Mouse (Mus musculus): ENCODE data around the gene Rnaseh2b.
A peak's percentile ranks its signal among the peaks of the same experiment; 100 is the strongest.

Gene Rnaseh2b

GRCm38 (mm10) chr14:62322581-62323344, 30.4 kb downstream of the Rnaseh2b start:
- no peak for DNase-seq

GRCm38 (mm10) chr14:62323457-62323856, 31.1 kb downstream of the Rnaseh2b start:
- DNase-seq, result no peak

GRCm38 (mm10) chr14:62324943-62325342, 32.6 kb downstream of the Rnaseh2b start:
- DNase-seq, result no peak

DNA sequence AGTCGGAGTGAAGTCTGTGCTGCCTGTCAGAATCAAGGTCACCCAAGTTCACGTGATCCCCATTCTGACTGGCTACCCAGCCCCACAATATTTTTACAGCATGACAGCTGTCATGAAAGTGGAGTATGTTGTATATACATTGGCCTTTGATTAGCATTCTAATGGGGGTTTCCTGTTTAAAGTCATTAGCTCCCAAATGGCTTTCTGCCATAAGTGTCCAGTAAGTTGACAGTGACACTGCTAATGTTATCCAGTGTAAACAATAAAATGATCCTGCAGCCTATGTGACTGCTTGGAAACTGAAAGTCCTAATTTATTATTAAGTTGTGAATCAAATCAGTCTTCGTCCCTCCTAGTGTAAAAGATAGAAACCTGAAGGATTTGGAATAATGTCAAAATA, 33.6 kb downstream of the Rnaseh2b start:
- no peak for DNase-seq

- DNase-seq, result no peak
These were observed 34.8 kb downstream of the Rnaseh2b start for GRCm38 (mm10) chr14:62327171-62327570.

GRCm38 (mm10) chr14:62328606-62329005, 36.2 kb downstream of the Rnaseh2b start:
- no peak for DNase-seq

GRCm38 (mm10) chr14:62329631-62330030, 37.2 kb downstream of the Rnaseh2b start:
- no peak for DNase-seq

DNA sequence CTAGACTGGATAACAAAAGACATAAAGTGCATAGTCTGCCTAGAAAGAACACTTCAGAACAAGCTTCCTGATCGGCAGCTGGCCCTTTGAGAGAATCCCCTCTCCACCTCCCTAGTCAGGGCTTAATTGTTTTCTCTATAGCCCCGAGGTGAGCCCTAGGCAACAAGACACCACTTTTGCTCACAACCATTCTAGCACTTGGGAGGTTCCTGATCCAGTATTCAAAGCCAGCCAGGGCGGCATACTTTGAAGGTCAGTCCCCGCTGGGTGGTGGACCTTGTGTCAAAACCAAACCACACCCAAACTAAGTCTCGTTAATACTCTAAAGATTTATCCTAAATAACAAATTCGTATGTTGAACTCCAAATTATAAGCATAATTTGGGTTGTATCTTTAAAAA, 39.1 kb downstream of the Rnaseh2b start:
- no peak for DNase-seq

- peak; percentile 83 for DNase-seq
These were observed 39.7 kb downstream of the Rnaseh2b start for GRCm38 (mm10) chr14:62331866-62332619.

DNA sequence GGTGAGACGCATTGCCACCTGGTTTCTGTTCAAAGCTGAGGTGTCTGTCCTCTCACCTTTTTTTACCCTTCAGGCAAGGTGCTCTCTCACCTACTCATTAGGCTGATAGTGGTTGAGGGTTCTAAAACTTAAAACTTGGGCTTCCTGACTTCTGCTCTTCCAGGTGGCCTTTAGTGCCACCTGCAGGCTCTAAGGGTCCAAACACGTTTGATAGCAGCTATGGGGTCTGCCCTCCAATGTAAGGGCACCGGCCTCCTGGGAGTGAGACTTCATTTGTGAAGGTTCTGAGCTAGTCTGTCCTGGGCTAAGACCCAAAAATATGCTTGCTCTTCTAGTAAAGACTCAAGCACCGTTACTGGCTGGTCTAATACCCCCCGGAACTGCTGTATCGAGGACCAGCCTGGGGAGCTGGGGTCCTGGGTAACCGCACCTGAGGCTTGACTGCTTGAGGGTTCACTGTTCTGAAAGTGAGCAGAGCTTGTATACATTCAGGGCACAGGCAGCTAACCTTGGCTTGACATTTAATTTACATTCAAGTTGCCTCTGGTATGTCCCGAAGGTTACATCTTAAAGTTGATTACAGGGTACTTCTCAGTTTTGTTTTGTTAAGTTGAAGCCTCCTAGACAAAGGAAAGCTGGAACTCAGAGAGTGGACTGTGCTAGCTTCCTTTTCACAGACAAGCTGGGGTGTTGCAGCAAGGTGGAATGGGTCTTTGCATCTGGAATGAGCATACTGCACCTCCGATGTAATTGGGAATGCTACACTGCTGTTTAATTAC, 41.7 kb downstream of the Rnaseh2b start:
- DNase-seq, result no peak

GRCm38 (mm10) chr14:62339196-62339595, 46.8 kb downstream of the Rnaseh2b start:
- DNase-seq, result no peak

GRCm38 (mm10) chr14:62341887-62342642, 49.7 kb downstream of the Rnaseh2b start:
- DNase-seq, result no peak

- DNase-seq, result no peak
These were observed 50.3 kb downstream of the Rnaseh2b start for GRCm38 (mm10) chr14:62342643-62343144.

DNA sequence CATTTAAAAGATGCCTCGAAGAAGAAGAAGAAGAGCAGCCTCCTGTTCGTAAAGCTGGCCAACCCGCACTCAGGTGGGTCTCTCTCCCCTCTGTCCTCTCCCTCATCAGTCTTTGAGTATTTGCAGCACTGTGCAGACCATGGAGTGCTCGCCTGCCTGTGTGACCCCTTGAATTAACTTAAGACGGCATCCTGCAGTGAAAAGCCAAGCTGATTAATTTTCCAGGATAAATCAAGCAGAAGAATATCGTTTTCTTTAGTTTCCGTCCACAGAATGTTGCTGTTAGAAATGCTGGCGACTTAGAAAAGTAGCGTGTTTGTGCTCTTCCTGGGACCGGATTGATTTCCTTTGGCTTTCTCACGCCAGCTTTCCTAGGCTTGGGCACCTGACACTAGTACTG, 54.2 kb downstream of the Rnaseh2b start:
- no peak for DNase-seq

- no peak for DNase-seq
These were observed 54.7 kb downstream of the Rnaseh2b start for GRCm38 (mm10) chr14:62347103-62347502.

GRCm38 (mm10) chr14:62349786-62350185, 57.4 kb downstream of the Rnaseh2b start:
- no peak for DNase-seq

- no peak for DNase-seq
These were observed 57.8 kb downstream of the Rnaseh2b start for GRCm38 (mm10) chr14:62350186-62350585.

DNA sequence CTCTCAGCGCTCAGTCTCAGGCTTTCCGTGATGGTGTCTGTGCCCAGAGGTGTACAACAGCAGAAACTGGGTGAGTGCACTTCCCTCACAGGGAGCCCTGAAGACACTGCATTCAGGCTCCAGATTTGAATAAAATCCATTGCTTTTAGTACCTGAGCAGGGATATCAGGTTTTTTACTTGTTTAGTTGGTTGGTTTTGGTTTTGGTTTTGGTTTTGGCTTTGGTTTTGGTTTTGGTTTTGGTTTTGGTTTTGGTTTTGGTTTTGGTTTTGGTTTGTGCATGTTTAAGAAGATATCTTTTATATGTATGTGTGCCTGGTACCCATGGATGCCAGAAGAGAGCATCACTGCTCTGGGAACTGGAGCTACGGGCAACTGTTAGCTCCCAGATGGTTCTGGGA, 58.5 kb downstream of the Rnaseh2b start:
- no peak for DNase-seq

GRCm38 (mm10) chr14:62353372-62353771, 61.0 kb downstream of the Rnaseh2b start:
- no peak for DNase-seq

DNA sequence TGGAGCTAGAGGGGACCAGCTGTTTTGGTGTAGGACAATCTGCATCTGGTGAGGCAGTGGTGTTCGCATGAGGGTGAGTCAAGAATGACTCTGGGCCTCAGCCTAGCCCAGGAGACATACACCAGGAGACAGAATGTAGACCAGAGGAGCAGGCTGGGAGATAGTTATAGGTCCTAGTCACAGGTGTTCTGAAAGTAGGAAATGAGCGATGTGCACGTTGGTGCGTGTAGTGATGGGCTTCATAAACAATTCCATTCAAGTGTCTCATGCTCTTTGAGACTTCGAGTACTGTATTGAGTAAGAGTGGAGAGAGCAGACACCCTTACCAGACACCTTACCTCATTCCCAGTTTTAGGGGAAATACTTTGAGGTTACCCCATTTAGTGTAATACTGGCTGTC, 61.4 kb downstream of the Rnaseh2b start:
- DNase-seq, result no peak

- no peak for DNase-seq
These were observed 62.8 kb downstream of the Rnaseh2b start for GRCm38 (mm10) chr14:62355201-62355600.

DNA sequence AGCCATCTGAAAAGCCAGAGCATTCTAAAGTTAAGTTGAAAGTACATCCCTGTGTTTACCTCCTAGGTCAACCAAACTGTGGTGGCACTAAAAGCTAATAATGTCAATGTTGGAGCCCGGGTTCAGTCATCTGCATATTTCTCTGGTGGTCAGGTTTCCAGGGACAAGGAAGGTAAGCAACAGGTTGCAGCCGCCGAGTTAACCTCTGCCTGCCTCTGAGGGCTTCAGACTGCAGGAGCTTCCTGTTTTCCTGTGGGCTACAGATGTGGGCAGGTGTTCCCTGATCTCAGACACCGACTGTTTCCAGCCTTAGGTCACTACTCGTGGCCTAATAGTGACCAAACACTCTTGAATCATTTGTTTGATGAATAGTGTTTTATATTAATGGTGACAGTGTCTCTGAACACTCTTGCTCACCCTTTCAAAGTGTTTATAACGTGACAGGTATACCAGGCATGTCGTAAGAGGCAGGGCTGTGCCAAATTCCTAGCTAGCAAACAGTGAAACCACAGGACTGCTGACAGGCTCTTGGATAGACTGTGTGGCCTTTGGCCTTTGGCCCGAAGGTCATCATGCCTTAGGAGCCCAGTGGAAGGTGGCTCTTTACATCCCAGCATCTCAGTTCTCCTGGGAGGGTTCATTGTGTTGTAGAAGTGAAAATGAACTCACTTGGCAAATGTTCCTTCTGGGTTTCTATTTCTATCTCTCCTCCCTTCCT, 69.0 kb downstream of the Rnaseh2b start:
- no peak for DNase-seq

Data from right cerebral cortex, postnatal 4 days (tissue).